Mouse (Mus musculus): ENCODE measurements around the gene Mrtfa. TPM values are rescaled to one million over a fixed set of nuclear protein-coding genes. Genes with fewer than 3 reads are reported as not detected.

Gene Mrtfa
- polyA plus RNA-seq, 1 experiment from 2014 or later: 30.2 TPM

DNA sequence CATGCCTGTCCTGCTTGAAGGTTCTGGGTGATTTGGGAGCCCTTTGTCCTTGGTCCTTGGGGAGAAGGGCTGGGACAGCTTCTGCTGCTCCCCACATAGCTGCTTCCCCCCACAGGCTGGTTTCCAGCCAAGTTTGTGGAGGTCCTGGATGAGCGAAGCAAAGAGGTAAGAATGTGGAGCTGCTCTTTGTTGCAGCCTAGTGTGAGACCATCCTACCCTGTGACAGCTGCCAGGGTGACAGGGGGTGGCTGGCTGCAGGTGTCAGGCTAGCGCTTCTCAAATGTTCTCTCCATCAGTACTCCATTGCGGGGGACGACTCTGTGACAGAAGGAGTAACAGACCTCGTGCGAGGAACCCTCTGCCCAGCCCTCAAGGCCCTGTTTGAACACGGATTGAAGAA is 180.4 kb downstream of the Mrtfa start:
- H3K27me3 ChIP-seq (replicated peaks): no peaks in the 10 kb centered on the region
- no peak overlapping the region for H3K9ac ChIP-seq
- ATAC-seq (ENCODE audit: low FRiP score, low read depth): no peak
- no peaks in the 10 kb centered on the region for H3K4me1 ChIP-seq
- no peak overlapping the region for H3K27ac ChIP-seq
- WGBS: 83% methylated on average over 7 of the region's 7 CpGs
- no peak overlapping the region for H3K4me3 ChIP-seq
- no peaks in the 10 kb centered on the region for H3K9me3 ChIP-seq
- peaks cover 63% of the 10 kb centered on the region for H3K36me3 ChIP-seq
- H3K4me2 ChIP-seq (replicated peaks): no peak overlapping the region

DNA sequence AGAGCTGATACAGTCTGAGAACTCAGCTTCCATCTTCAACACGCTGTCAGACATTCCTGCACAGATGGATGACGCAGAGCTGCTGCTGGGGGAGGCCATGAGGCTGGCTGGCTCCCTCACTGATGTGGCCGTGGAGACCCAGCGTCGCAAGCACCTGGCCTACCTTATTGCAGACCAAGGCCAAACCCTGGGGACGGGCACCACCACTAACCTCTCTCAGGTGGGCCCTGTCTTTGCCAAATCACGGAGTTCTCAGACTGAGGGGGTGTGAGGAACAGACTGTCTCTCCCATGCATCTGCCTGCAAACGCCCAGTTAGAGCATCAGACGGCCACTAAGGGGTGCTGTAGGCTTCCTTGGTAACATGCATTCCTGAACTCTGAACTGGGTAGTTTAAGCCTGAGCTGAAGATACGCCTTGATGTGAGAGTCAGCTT is 181.9 kb downstream of the Mrtfa start:
- Histone ChIP-seq H3K27me3 (replicated peaks) (no peaks in the 10 kb centered on the region), H3K36me3 (peaks cover 57% of the 10 kb centered on the region), H3K9ac (no peak overlapping the region), H3K4me1 (no peaks in the 10 kb centered on the region), H3K9me3 (no peaks in the 10 kb centered on the region), H3K4me3 (no peak overlapping the region), H3K27ac (no peak overlapping the region), H3K4me2 (replicated peaks) (no peak overlapping the region)
- 65% methylated on average over 10 of the region's 10 CpGs for WGBS
- no peak for ATAC-seq (ENCODE audit: low FRiP score, low read depth)

DNA sequence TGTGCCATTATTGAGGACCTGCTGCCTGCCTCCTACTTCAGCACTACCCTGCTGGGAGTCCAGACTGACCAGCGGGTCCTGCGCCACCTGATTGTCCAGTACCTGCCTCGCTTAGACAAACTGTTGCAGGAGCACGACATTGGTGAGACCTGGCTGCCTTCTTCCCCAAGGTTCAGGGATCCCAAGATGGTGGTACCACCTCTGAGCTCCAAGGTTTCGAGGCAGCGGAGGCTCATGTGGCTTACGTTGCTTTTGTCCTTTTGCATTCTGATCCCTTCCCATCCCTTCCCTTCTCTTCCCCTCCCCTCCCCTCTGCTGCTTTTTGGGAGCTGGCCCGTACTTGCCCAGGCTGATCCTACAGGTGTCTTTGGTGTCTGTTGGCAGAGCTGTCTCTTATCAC is 182.7 kb downstream of the Mrtfa start:
- H3K9ac ChIP-seq: no peak overlapping the region
- no peak overlapping the region for H3K27ac ChIP-seq
- WGBS: 87% methylated on average over 8 of the region's 8 CpGs
- no peaks in the 10 kb centered on the region for H3K4me1 ChIP-seq
- no peaks in the 10 kb centered on the region for H3K9me3 ChIP-seq
- H3K4me2 ChIP-seq (replicated peaks): no peak overlapping the region
- no peaks in the 10 kb centered on the region for H3K27me3 ChIP-seq (replicated peaks)
- peaks cover 56% of the 10 kb centered on the region for H3K36me3 ChIP-seq
- ATAC-seq (ENCODE audit: low FRiP score, low read depth): no peak
- H3K4me3 ChIP-seq: no peak overlapping the region

DNA sequence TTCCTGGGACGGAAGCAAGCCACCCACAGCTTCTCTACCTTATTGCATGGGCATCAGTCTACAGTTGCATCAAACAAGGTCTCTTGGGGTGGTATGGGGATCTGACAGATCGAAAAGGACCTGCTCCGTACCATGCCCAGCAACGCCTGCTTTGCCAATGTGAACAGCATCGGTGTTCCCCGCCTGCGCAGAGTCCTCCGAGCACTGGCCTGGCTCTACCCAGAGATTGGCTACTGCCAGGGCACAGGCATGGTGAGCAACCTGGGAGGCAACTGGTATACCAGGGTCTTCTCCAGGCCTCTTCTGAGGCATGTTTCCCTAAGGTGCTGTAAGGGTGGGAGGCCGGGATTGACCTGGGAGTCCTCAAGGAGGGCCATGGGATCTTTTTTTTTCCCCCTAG is 183.2 kb downstream of the Mrtfa start:
- Histone ChIP-seq H3K4me3 (no peak overlapping the region), H3K27me3 (replicated peaks) (no peaks in the 10 kb centered on the region), H3K36me3 (peaks cover 55% of the 10 kb centered on the region), H3K9ac (no peak overlapping the region), H3K4me1 (no peaks in the 10 kb centered on the region), H3K4me2 (replicated peaks) (no peak overlapping the region), H3K9me3 (no peaks in the 10 kb centered on the region), H3K27ac (no peak overlapping the region)
- ATAC-seq (ENCODE audit: low FRiP score, low read depth): no peak
- 95% methylated on average over 9 of the region's 9 CpGs for WGBS

DNA sequence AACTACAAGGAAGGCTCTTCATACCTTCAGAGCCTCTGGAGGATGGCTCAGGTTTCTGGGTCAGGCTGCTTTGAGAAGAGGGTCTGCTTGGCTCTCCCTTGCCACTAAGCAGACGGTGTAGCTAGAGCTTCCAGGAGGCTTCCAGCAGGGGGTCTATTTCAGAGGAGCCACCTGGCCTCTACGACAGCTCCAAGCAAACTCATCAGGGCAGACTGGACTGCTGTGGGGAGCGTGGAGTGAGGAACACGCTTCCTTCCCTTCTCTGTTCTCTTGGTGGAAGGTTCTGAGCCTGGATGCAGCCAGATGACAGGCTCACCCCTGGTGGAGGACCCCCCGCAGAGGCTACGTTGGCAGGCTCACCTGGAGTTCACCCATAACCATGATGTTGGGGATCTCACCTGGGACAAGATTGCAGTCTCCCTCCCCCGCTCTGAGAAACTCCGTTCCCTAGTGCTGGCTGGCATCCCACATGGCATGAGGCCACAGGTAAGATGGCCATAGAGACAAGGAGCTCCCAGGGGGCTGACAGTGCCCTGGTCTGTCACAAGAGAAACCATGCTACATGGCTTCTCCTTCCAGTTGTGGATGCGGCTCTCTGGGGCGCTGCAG is 184.3 kb downstream of the Mrtfa start:
- no peaks in the 10 kb centered on the region for H3K27me3 ChIP-seq (replicated peaks)
- no peak overlapping the region for H3K4me2 ChIP-seq (replicated peaks)
- no peak overlapping the region for H3K9ac ChIP-seq
- WGBS: 84% methylated on average over 10 of the region's 10 CpGs
- H3K27ac ChIP-seq: no peak overlapping the region
- ATAC-seq (ENCODE audit: low FRiP score, low read depth): no peak
- H3K36me3 ChIP-seq: peaks cover 47% of the 10 kb centered on the region
- no peaks in the 10 kb centered on the region for H3K9me3 ChIP-seq
- no peaks in the 10 kb centered on the region for H3K4me1 ChIP-seq
- no peak overlapping the region for H3K4me3 ChIP-seq

DNA sequence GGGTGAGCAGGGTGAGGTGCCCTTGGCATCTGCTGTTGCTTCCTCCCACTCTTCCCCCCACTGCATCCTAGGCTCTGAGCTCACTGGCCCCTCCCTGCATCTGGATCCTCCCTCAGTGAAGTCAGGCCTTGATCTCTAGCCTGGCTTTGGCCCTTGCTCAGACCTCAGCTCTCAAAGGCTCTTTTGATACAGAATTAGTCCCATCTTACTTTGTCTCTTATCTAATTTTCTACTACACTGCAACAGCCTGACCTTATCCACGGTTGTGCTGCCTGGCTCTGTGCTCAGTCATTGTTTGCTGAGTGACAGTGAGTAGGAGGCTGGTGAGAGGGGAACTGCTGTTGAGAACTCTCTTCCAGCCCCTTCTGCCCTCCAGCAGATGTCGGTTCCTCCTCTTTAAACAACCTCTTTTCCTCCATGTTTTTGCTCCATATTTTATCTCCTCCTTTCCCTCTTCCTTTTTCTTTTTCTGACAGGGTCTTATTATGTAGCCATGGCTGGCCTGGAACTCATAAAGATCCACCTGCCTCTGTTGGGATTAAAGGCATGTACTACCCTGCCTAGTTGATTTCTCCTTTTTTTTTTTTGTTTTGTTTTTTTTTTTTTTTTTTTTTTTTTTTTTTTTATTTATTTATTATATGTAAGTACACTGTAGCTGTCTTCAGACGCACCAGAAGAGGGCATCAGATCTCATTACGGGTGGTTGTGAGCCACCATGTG is 190.0 kb downstream of the Mrtfa start:
- Histone ChIP-seq H3K9me3 (no peaks in the 10 kb centered on the region), H3K4me1 (no peaks in the 10 kb centered on the region), H3K27me3 (replicated peaks) (no peaks in the 10 kb centered on the region), H3K36me3 (peaks cover 14% of the 10 kb centered on the region), H3K4me2 (replicated peaks) (no peak overlapping the region), H3K9ac (no peak overlapping the region), H3K27ac (no peak overlapping the region), H3K4me3 (no peak overlapping the region)
- 57% methylated on average over 4 of the region's 4 CpGs for WGBS
- no peak for ATAC-seq (ENCODE audit: low FRiP score, low read depth)

DNA sequence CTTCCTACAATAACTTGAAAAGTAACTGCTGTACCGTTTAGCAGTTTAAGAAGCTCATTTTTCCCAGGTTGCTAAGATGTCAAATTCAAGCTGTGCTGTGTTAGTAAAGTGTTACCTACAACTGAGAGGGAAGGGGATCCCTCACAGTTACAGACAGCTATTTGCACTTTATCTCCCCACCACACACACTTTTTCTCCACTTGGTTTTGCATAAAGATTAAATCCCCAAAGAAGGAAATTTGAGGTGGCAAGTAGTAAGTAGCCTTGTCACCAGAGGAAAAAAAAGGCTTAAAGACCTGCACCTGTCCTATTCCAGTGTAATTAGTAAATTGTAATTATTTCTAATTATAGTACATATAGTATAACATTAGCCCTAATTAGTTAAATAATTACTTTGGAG is 193.5 kb downstream of the Mrtfa start:
- 69% methylated on average over 1 of the region's 1 CpGs for WGBS
- H3K4me1 ChIP-seq: no peaks in the 10 kb centered on the region
- H3K36me3 ChIP-seq: no peaks in the 10 kb centered on the region
- no peak for ATAC-seq (ENCODE audit: low FRiP score, low read depth)
- no peak overlapping the region for H3K4me3 ChIP-seq
- no peak overlapping the region for H3K9ac ChIP-seq
- H3K27me3 ChIP-seq (replicated peaks): no peaks in the 10 kb centered on the region
- no peak overlapping the region for H3K4me2 ChIP-seq (replicated peaks)
- no peak overlapping the region for H3K27ac ChIP-seq
- no peaks in the 10 kb centered on the region for H3K9me3 ChIP-seq

DNA sequence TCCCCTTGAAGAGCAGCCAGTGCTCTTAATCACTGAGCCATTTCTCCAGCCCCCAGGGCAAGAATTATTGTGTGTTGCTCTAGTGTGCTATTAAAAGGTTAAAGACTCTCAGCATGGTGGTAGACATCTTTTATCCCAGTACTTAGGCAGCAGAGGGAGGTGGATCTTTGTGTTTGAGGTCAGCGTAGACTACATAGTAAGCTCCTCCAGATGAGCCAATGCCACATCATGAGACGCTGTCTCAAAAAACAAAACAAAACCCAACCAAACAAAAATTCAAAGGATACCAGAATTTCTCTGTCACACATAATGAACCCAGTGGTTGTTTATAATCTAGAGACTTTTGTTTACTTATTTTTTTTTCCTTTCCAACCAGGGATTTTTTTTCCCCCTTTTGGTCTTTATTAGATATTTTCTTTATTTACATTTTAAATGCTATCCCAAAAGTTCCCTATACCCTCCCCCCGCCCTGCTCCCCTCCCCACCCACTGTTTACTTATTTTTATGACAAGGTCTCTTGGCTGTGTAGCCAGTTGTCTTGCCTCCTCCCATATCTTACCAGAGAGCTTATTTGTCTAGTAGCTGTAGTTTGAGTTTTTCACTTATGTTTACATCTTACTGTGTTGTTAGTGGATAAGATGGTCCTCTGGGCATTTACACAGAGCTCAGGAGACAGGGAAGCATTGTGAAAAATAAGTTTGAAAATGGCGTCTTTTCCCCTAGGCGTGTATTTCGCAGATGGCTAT is 194.3 kb downstream of the Mrtfa start:
- no peak for ATAC-seq (ENCODE audit: low FRiP score, low read depth)
- 84% methylated on average over 6 of the region's 6 CpGs for WGBS
- Histone ChIP-seq H3K9me3 (no peaks in the 10 kb centered on the region), H3K9ac (no peak overlapping the region), H3K4me3 (no peak overlapping the region), H3K27me3 (replicated peaks) (no peaks in the 10 kb centered on the region), H3K4me2 (replicated peaks) (no peak overlapping the region), H3K4me1 (no peaks in the 10 kb centered on the region), H3K36me3 (no peaks in the 10 kb centered on the region), H3K27ac (no peak overlapping the region)

DNA sequence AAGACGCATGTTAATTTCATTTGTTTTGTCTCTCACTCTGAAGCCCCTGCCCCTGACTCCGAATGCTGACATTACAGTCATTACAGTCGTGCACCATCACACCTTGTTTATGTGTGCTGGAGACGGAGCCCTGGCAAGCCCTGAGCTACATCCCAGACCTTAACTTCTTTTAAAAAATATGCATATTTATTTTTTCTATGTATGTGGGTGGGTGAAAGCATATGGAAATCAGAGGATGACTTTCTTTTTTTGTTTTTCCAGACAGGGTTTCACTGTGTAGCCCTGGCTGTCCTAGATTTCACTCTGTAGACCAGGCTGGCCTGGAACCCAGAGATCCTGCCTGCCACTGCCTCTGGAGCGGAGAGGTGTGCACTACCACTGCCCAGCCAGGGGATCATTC is 195.6 kb downstream of the Mrtfa start:
- Histone ChIP-seq H3K4me1 (no peaks in the 10 kb centered on the region), H3K4me3 (no peak overlapping the region), H3K9me3 (no peaks in the 10 kb centered on the region), H3K36me3 (no peaks in the 10 kb centered on the region), H3K27me3 (replicated peaks) (no peaks in the 10 kb centered on the region), H3K4me2 (replicated peaks) (no peak overlapping the region), H3K27ac (no peak overlapping the region), H3K9ac (no peak overlapping the region)
- 90% methylated on average over 5 of the region's 5 CpGs for WGBS
- no peak for ATAC-seq (ENCODE audit: low FRiP score, low read depth)

DNA sequence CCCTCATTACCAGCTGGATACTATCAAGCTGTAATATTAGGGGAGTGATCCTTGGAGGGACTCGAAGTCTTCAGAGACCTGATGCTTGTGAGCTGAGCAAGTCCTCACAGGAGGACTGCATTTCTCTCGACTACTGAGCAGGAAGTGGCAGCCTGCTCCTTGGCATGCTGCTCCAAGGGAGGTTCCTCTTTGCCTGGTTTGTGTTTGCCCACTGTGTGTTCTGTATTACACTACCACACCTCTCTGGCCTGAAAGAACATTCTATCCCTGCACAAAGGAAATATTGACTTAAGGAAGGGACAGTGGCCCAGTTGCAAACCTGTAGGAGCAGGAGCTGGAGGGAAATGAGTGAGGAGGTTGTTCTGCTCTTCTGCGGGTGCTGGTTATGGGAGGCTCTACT is 200.8 kb downstream of the Mrtfa start:
- Histone ChIP-seq H3K4me3 (no peak overlapping the region), H3K9me3 (no peaks in the 10 kb centered on the region), H3K27ac (no peak overlapping the region), H3K4me2 (replicated peaks) (no peak overlapping the region), H3K27me3 (replicated peaks) (no peaks in the 10 kb centered on the region), H3K36me3 (no peaks in the 10 kb centered on the region), H3K9ac (no peak overlapping the region), H3K4me1 (no peaks in the 10 kb centered on the region)
- no peak for ATAC-seq (ENCODE audit: low FRiP score, low read depth)
- 79% methylated on average over 3 of the region's 3 CpGs for WGBS

DNA sequence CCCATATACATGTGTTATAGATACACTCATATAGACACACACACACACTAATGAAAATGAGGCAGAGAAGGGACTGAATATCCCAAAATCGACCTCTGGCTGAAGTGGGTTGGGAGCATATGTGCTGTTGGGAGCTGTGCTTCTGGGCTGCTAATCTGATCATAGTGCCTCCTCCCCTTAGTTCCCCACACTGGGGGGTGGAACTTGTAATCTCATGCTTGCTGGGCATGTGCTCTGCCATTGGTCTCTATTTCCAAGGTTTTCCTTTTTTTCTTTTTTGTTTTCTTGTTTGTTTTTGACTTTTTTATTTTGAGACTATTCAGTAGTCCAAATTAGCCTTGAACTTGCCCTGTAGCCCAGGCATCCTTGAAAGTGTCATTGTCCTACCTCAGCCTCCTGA is 202.2 kb downstream of the Mrtfa start:
- no peaks in the 10 kb centered on the region for H3K27me3 ChIP-seq (replicated peaks)
- H3K4me2 ChIP-seq (replicated peaks): no peak overlapping the region
- no peaks in the 10 kb centered on the region for H3K9me3 ChIP-seq
- no peaks in the 10 kb centered on the region for H3K36me3 ChIP-seq
- WGBS: 59% methylated on average over 1 of the region's 1 CpGs
- no peak for ATAC-seq (ENCODE audit: low FRiP score, low read depth)
- no peaks in the 10 kb centered on the region for H3K4me1 ChIP-seq
- H3K9ac ChIP-seq: no peak overlapping the region
- no peak overlapping the region for H3K4me3 ChIP-seq
- no peak overlapping the region for H3K27ac ChIP-seq

DNA sequence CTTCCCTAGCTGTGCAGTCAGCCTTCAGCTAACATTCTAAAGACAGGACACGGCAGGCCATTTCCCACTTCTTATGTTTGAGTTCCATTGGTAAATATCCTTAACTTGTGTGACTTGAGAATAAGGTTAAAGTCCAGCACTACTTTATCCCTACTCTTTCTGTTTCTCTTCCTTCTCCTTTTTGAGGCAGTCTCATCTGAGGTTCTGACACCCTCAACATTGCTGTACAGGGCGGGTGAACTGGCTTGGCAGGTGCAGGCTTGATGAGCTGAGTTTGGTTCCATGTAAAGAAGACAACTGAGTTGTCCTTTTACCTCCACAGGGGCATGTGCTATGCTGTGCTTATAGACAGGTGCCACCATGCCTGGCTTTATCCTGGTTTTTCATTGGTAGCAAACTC is 207.3 kb downstream of the Mrtfa start:
- no peak for ATAC-seq (ENCODE audit: low FRiP score, low read depth)
- 87% methylated on average over 2 of the region's 2 CpGs for WGBS

More for the DNA sequence above, 207.3 kb downstream of the Mrtfa start:
- Histone ChIP-seq H3K4me2 (replicated peaks) (no peak overlapping the region), H3K9ac (no peak overlapping the region), H3K9me3 (no peaks in the 10 kb centered on the region), H3K36me3 (no peaks in the 10 kb centered on the region), H3K4me3 (no peak overlapping the region), H3K27ac (no peak overlapping the region), H3K27me3 (replicated peaks) (no peaks in the 10 kb centered on the region), H3K4me1 (peaks cover 5% of the 10 kb centered on the region)
